ENCODE assay signal across 19 mouse cellular contexts in genomic region chr9:124112591-124113239, GRCm38 (mm10). TPM values are rescaled to one million over a fixed set of nuclear protein-coding genes. Genes with fewer than 3 reads are reported as not detected.
A peak's percentile ranks its signal among the peaks of the same experiment; 100 is the strongest.
DNase-seq lines count a peak whose midpoint lies in the region; ATAC-seq and TF ChIP-seq lines count a peak whose summit lies in the region.
"Had no signal": no experiment of that assay in that cellular context is flagged by ENCODE, and none has a peak within 500 bp of the region (broad histone marks: within the 10 kb centered on the region; RNA-seq: fewer than 3 reads in every experiment).

No protein-coding gene starts in this region.

- no peak for TF ChIP-seq POLR2A in liver, adult 2 months (IDR thresholded peaks at IDR 0.05; ENCODE audit: extremely low read depth, insufficient read depth, low read length)

- no peak for TF ChIP-seq CTCF in liver, adult 2 months (IDR thresholded peaks at IDR 0.05; ENCODE audit: low read depth, low read length)

- H3K4me2 ChIP-seq in liver, embryonic 13.5 days = peak overlapping the region; percentile 1
- H3K4me2 ChIP-seq in kidney, embryonic 14.5 days (replicated peaks; ENCODE audit: low read depth, low read length) = no peak overlapping the region
- H3K4me2 ChIP-seq: embryonic facial prominence, embryonic 15.5 days; forebrain, embryonic 12.5 days; heart, embryonic 13.5 days; lung, embryonic 15.5 days had no signal

- DNase-seq in liver, adult 2 months (ENCODE audit: extremely low read depth, low read depth, low spot score) = peak; percentile 30
- DNase-seq in liver = no peak
- DNase-seq in c-Kit-positive CD71-positive TER-119-positive erythroid progenitor cells, embryonic 14.5 days (ENCODE audit: low spot score) = peak; percentile 28
- peak; percentile 12 for DNase-seq in liver, embryonic 13.5 days
- DNase-seq in layer of hippocampus, adult 9-11 months = no peak
- DNase-seq: cerebellum, adult 9-11 months; embryo, embryonic 11 days; heart, postnatal 4 days; kidney, adult 8-10 months; kidney, postnatal 4 days; spleen, adult 18-20 months; thymus, postnatal 14 days had no signal

- no peaks in the 10 kb centered on the region for H3K4me1 ChIP-seq in liver, adult 2 months (ENCODE audit: control insufficient read depth, insufficient read depth, low read length)
- H3K4me1 ChIP-seq in liver, embryonic 13.5 days (replicated peaks) = peaks cover 45% of the 10 kb centered on the region
- no peaks in the 10 kb centered on the region for H3K4me1 ChIP-seq in kidney, embryonic 14.5 days (ENCODE audit: control insufficient read depth, insufficient read depth, low read length)
- H3K4me1 ChIP-seq: embryonic facial prominence, embryonic 15.5 days; forebrain, embryonic 12.5 days; heart, embryonic 13.5 days; limb, embryonic 10.5 days; lung, embryonic 15.5 days had no signal

- no peaks in the 10 kb centered on the region for H3K79me2 ChIP-seq in liver, adult 2 months (ENCODE audit: control insufficient read depth, insufficient read depth, low read length)

- no peak overlapping the region for H3K27ac ChIP-seq in liver, adult 2 months (replicated peaks; ENCODE audit: insufficient read depth, low read depth, low read length)
- peak overlapping the region; percentile 70 for H3K27ac ChIP-seq in liver, embryonic 13.5 days
- H3K27ac ChIP-seq in kidney, embryonic 14.5 days (ENCODE audit: low read depth, low read length) = no peak overlapping the region
- H3K27ac ChIP-seq: embryonic facial prominence, embryonic 15.5 days; forebrain, embryonic 12.5 days; heart, embryonic 13.5 days; limb, embryonic 10.5 days; lung, embryonic 15.5 days had no signal

- WGBS in liver, adult 2 months = 88% methylated on average over 1 of the region's 1 CpGs
- WGBS in liver, embryonic 13.5 days (ENCODE audit: insufficient replicate concordance) = 6% methylated on average over 1 of the region's 1 CpGs
- 96% methylated on average over 1 of the region's 1 CpGs for WGBS in kidney, embryonic 14.5 days

- no peaks in the 10 kb centered on the region for H3K36me3 ChIP-seq in liver, adult 2 months (ENCODE audit: control insufficient read depth, insufficient read depth, low read length)
- no peaks in the 10 kb centered on the region for H3K36me3 ChIP-seq in liver, embryonic 13.5 days
- H3K36me3 ChIP-seq in kidney, embryonic 14.5 days (ENCODE audit: control insufficient read depth, insufficient read depth, low read length) = no peaks in the 10 kb centered on the region
- H3K36me3 ChIP-seq: embryonic facial prominence, embryonic 15.5 days; forebrain, embryonic 12.5 days; heart, embryonic 13.5 days; limb, embryonic 10.5 days; lung, embryonic 15.5 days had no signal

- H3K4me3 ChIP-seq in liver, adult 2 months (ENCODE audit: insufficient read depth, low read depth, low read length) = no peak overlapping the region
- no peak overlapping the region for H3K4me3 ChIP-seq in liver, embryonic 13.5 days (replicated peaks)
- H3K4me3 ChIP-seq in kidney, embryonic 14.5 days (ENCODE audit: low read length) = no peak overlapping the region
- H3K4me3 ChIP-seq: embryonic facial prominence, embryonic 15.5 days; forebrain, embryonic 12.5 days; heart, embryonic 13.5 days; limb, embryonic 10.5 days; lung, embryonic 15.5 days had no signal

- H3K9ac ChIP-seq in liver, adult 2 months (ENCODE audit: low read depth, low read length) = no peak overlapping the region
- H3K9ac ChIP-seq in liver, embryonic 13.5 days = no peak overlapping the region
- H3K9ac ChIP-seq in kidney, embryonic 14.5 days (ENCODE audit: low read depth, low read length) = no peak overlapping the region
- H3K9ac ChIP-seq: embryonic facial prominence, embryonic 15.5 days; forebrain, embryonic 12.5 days; heart, embryonic 13.5 days; lung, embryonic 15.5 days had no signal

- H3K27me3 ChIP-seq in liver, adult 2 months (ENCODE audit: control insufficient read depth, insufficient read depth, low read length) = no peaks in the 10 kb centered on the region
- no peaks in the 10 kb centered on the region for H3K27me3 ChIP-seq in liver, embryonic 13.5 days
- no peaks in the 10 kb centered on the region for H3K27me3 ChIP-seq in kidney, embryonic 14.5 days (ENCODE audit: control insufficient read depth, insufficient read depth, low read length)
- H3K27me3 ChIP-seq: embryonic facial prominence, embryonic 15.5 days; forebrain, embryonic 12.5 days; heart, embryonic 13.5 days; lung, embryonic 15.5 days had no signal

- H3K9me3 ChIP-seq in liver, embryonic 13.5 days (replicated peaks) = no peaks in the 10 kb centered on the region
- H3K9me3 ChIP-seq in kidney, embryonic 14.5 days (ENCODE audit: control insufficient read depth, low read length) = no peaks in the 10 kb centered on the region
- H3K9me3 ChIP-seq: embryonic facial prominence, embryonic 15.5 days; forebrain, embryonic 12.5 days; heart, embryonic 13.5 days; limb, embryonic 10.5 days; lung, embryonic 15.5 days had no signal

- ATAC-seq in liver, embryonic 13.5 days (ENCODE audit: low read depth) = peak; percentile 89
- peak; percentile 98 for ATAC-seq in monocyte, adult 5-6 weeks (replicated peaks; ENCODE audit: insufficient number of reproducible peaks, low FRiP score, low TSS enrichment, poor library complexity, severe bottlenecking)
- ATAC-seq in kidney, embryonic 14.5 days (ENCODE audit: low FRiP score, low TSS enrichment) = no peak

RNA-seq across cellular contexts. Expression of gene Ccr5, which starts 8.6 kb away (rescaled TPM):
- total RNA-seq in liver, adult 2 months (2014; rRNA removed) = 1.6 and 2.2 TPM in 2 replicates
- 1.0 and 2.0 TPM in 2 replicates for polyA plus RNA-seq in liver, adult 2 months (2012; rRNA removed)
- polyA plus RNA-seq in liver, embryonic 13.5 days (2015; fragmentation: Nextera tagmentation; extraction: Ambion mirVana) = 1.4 and 1.6 TPM in 2 replicates
- total RNA-seq in monocyte, adult 5-6 weeks (2017) = 16.7 to 74.3 TPM (median 20.7 TPM) in 3 replicates
- 0.33 and 0.60 TPM in 2 replicates for polyA plus RNA-seq in kidney, embryonic 14.5 days (2014; fragmentation: Nextera tagmentation; extraction: Ambion mirVana)

RNA-seq across cellular contexts. Expression of gene Ccr2, which starts 11.0 kb away (rescaled TPM):
- 1.2 and 1.7 TPM in 2 replicates for total RNA-seq in liver, adult 2 months (2014; rRNA removed)
- 0.40 and 0.43 TPM in 2 replicates for polyA plus RNA-seq in liver, adult 2 months (2012; rRNA removed)
- 3.9 and 4.5 TPM in 2 replicates for polyA plus RNA-seq in liver, embryonic 13.5 days (2015; fragmentation: Nextera tagmentation; extraction: Ambion mirVana)
- total RNA-seq in monocyte, adult 5-6 weeks (2017) = 260 to 312 TPM (median 269 TPM) in 3 replicates
- polyA plus RNA-seq in kidney, embryonic 14.5 days (2014; fragmentation: Nextera tagmentation; extraction: Ambion mirVana) = 1.6 and 1.9 TPM in 2 replicates

Comparison
In these comparisons a context has a peak if more than half of its experiments do, and no peak if none do; other contexts are left out.
1. DNase-seq: peak in liver, adult 2 months (single experiment), c-Kit-positive CD71-positive TER-119-positive erythroid progenitor cells, embryonic 14.5 days (single experiment) and liver, embryonic 13.5 days (single experiment); none in liver (single experiment) and layer of hippocampus, adult 9-11 months (single experiment).